Mouse (Mus musculus) stomach, postnatal 0 days (tissue): ENCODE results near the gene Gna14.

Experiments
- CTCF ChIP-seq: IDR thresholded peaks from 2 replicates; pipeline ENCODE4 v1.5.1; 2016; ENCODE audit warnings: antibody characterized with exemption, low read depth, mild to moderate bottlenecking, moderate library complexity
- EP300 ChIP-seq: optimal IDR thresholded peaks from 2 replicates; pipeline ENCODE3; 2016; ENCODE audit warnings: antibody characterized with exemption

DNA sequence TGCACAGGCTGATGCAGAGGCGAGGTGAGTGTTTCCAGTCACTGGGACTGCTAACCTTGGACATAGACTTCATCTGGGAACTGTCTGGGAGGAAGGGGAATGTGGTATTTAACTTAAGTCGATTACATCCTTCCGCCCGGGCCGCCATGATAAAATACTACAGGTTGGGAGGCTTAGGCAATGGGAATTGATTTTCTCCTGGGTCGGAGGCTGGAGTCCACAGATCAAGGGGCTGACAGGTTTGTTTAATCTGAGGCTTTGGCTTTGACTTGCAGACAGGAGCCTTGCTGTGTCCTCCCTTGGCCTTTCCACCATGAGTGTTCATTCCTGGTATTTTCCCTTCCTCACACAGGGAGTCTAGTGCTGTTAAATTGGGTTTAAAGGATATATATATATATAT lies 5.8 kb downstream of the Gna14 start:
- TF ChIP-seq CTCF (no peak), EP300 (no peak)
